Mouse (Mus musculus): ENCODE measurements at regions not wholly inside any gene's neighbourhood (a gene's known extent, or its start where the extent isn't known, plus 50 kb on each side); places are given as distances from the start of the nearest gene placed in this dataset.
A peak's percentile ranks its signal among the peaks of the same experiment; 100 is the strongest.

DNA sequence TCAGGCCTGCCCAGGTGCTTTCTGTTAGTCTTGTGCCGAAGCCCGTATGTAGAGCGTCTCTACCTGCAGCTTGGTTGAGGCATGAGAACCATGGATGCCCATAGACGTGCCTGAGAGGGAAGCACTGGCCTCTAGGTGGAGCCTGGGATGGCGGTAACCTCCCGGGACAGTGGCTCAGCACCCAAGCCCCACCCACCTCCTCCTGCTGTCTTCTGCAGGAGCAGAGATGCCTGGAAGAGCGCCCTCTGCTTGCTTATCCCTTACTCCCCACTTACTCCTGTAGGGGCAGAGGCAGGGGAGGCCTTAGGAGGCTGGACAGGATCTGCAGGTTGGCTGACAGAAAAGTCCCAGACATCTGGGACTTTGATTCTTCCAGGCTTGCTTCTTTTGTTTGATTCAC lies 92.7 kb upstream of the Zc3h12a start:
- H3K27me3 ChIP-seq (ENCODE audit: insufficient read depth, low read length): peaks cover 7% of the 10 kb centered on the region; the same call in 1 of the 2 replicates
- H3K4me3 ChIP-seq (replicated peaks; ENCODE audit: low read length): 0 out of 2 replicates have a peak overlapping the region, but pooled peaks have one; percentile 23
- no peaks in the 10 kb centered on the region for H3K36me3 ChIP-seq (ENCODE audit: insufficient read depth, low read length)
- TF ChIP-seq CTCF (conservative IDR thresholded peaks at IDR 0.05; ENCODE audit: low read length) (peak; percentile 55), NANOG (IDR thresholded peaks at IDR 0.05; ENCODE audit: borderline replicate concordance, low read length) (no peak), POU5F1 (IDR thresholded peaks at IDR 0.05; ENCODE audit: borderline replicate concordance, low read length) (no peak)
- peaks cover 10% of the 10 kb centered on the region for H3K9me3 ChIP-seq (ENCODE audit: low read length)
- peaks cover 66% of the 10 kb centered on the region for H3K4me1 ChIP-seq (replicated peaks; ENCODE audit: low read depth, low read length)

DNA sequence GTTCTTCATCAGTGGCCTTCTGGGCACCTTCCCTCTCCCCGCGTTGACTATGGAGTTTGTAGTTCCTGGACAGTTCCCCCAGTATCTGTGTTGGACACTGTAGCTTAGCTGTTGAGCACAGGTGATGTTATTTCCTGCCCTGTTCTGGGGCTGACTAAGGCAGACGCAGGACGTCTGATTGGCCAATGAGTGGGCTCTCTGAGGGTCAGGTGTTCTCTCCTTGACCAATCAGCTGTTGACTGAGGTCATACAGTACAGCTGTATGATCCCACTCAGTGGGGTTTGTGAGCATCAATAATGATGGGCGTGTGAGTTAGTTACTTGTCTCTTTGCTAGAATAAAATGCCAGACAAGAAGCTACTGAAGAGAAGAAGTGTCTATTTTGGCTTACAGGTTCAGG lies 91.6 kb upstream of the Zc3h12a start:
- no peak for TF ChIP-seq CTCF (conservative IDR thresholded peaks at IDR 0.05; ENCODE audit: low read length)
- TF ChIP-seq POU5F1 (IDR thresholded peaks at IDR 0.05; ENCODE audit: borderline replicate concordance, low read length): no peak
- TF ChIP-seq NANOG (IDR thresholded peaks at IDR 0.05; ENCODE audit: borderline replicate concordance, low read length): no peak
- peak overlapping the region; percentile 50 for H3K4me3 ChIP-seq (replicated peaks; ENCODE audit: low read length)

DNA sequence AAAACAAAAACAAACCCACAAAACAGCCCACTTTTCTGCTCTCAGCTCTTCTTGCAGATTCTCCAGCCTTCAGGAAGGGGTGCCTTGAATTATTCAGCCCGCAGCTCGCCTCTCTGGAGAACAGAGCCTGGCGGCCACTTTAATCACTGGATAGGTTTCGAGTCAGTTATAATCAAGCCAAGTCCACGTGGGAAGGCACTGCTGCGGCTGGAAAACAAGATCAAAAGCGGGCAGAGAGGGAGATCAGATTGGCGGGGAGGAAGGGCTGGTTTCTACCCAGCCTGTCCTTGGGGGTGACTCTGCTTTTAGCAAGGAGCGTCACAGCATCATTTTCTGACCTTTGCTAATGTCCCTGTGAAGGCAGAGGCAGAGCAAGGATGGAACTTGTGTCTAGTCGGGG lies 86.7 kb upstream of the Zc3h12a start:
- Histone ChIP-seq H3K36me3 (ENCODE audit: insufficient read depth, low read length) (no peaks in the 10 kb centered on the region), H3K27me3 (ENCODE audit: insufficient read depth, low read length) (peaks cover 17% of the 10 kb centered on the region), H3K9me3 (ENCODE audit: low read length) (peaks cover 10% of the 10 kb centered on the region), H3K4me1 (replicated peaks; ENCODE audit: low read depth, low read length) (peaks cover 42% of the 10 kb centered on the region), H3K4me3 (replicated peaks; ENCODE audit: low read length) (no peak overlapping the region)
- TF ChIP-seq NANOG (IDR thresholded peaks at IDR 0.05; ENCODE audit: borderline replicate concordance, low read length) (no peak), POU5F1 (IDR thresholded peaks at IDR 0.05; ENCODE audit: borderline replicate concordance, low read length) (no peak), CTCF (conservative IDR thresholded peaks at IDR 0.05; ENCODE audit: low read length) (no peak)

More for the DNA sequence above, 91.6 kb upstream of the Zc3h12a start:
- H3K36me3 ChIP-seq (ENCODE audit: insufficient read depth, low read length): no peaks in the 10 kb centered on the region
- peaks cover 55% of the 10 kb centered on the region for H3K4me1 ChIP-seq (replicated peaks; ENCODE audit: low read depth, low read length)
- peaks cover 10% of the 10 kb centered on the region for H3K9me3 ChIP-seq (ENCODE audit: low read length)
- peaks cover 7% of the 10 kb centered on the region; the same call in 1 of the 2 replicates for H3K27me3 ChIP-seq (ENCODE audit: insufficient read depth, low read length)

DNA sequence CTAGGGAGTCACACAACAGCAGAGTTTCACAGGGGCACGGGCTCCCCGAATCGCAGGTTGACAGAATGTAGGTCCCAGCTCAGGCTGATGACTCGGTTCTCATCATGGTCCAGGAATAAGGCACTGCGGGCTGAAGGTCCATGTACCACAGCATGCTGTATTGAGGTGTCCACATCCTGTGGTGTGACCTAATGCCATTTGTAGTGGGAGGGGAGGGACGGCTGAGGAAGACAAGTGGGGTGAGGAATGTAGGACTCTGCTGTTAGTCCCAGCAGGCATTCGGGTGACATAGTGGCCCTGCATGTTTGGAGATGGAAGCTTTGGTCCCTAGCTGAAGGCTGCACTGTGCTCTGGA lies 84.5 kb upstream of the Zc3h12a start:
- peaks cover 16% of the 10 kb centered on the region for H3K9me3 ChIP-seq (ENCODE audit: low read length)
- H3K4me1 ChIP-seq (replicated peaks; ENCODE audit: low read depth, low read length): peaks cover 20% of the 10 kb centered on the region
- TF ChIP-seq CTCF (conservative IDR thresholded peaks at IDR 0.05; ENCODE audit: low read length) (no peak), NANOG (IDR thresholded peaks at IDR 0.05; ENCODE audit: borderline replicate concordance, low read length) (no peak), POU5F1 (IDR thresholded peaks at IDR 0.05; ENCODE audit: borderline replicate concordance, low read length) (no peak)
- H3K4me3 ChIP-seq (replicated peaks; ENCODE audit: low read length): no peak overlapping the region
- H3K36me3 ChIP-seq (ENCODE audit: insufficient read depth, low read length): no peaks in the 10 kb centered on the region
- peaks cover 17% of the 10 kb centered on the region for H3K27me3 ChIP-seq (ENCODE audit: insufficient read depth, low read length)

DNA sequence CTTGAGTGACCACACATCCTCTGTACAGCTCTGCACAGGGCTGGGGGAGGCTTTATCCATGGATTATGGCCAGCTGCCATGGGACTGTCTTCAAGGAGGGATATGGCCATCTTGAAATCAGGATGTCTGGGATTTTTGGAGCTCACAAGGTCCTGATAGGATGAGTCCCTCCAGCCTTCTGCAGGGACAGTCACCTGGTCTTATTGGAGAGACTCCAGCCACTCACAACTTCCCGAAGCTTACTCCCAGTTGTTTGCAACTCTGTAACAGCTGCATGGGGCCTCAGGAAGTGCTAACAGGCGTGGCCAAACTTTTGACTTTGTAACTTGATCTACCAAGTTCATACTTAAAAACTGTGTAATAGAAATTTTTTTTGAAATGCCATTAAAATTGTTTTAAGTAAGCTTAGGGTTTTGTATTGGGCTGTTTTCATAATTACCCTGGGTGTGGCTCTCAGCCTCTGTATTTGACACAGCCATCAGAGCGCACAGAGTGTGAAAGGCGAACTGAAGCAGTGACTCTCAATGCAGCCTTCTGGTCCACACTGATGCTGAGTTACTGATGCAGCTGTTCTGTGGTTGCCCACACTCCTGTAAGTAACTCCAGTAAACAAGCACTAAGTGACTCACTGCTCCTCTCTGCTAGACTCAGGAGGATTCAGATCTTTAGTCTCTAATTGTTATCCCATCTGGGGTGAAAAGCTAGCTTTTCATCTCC lies 84.0 kb upstream of the Zc3h12a start:
- no peak overlapping the region for H3K4me3 ChIP-seq (replicated peaks; ENCODE audit: low read length)
- H3K9me3 ChIP-seq (ENCODE audit: low read length): peaks cover 16% of the 10 kb centered on the region
- H3K36me3 ChIP-seq (ENCODE audit: insufficient read depth, low read length): no peaks in the 10 kb centered on the region
- TF ChIP-seq NANOG (IDR thresholded peaks at IDR 0.05; ENCODE audit: borderline replicate concordance, low read length) (no peak), POU5F1 (IDR thresholded peaks at IDR 0.05; ENCODE audit: borderline replicate concordance, low read length) (no peak), CTCF (conservative IDR thresholded peaks at IDR 0.05; ENCODE audit: low read length) (no peak)
- H3K4me1 ChIP-seq (replicated peaks; ENCODE audit: low read depth, low read length): peaks cover 18% of the 10 kb centered on the region
- peaks cover 17% of the 10 kb centered on the region for H3K27me3 ChIP-seq (ENCODE audit: insufficient read depth, low read length)

DNA sequence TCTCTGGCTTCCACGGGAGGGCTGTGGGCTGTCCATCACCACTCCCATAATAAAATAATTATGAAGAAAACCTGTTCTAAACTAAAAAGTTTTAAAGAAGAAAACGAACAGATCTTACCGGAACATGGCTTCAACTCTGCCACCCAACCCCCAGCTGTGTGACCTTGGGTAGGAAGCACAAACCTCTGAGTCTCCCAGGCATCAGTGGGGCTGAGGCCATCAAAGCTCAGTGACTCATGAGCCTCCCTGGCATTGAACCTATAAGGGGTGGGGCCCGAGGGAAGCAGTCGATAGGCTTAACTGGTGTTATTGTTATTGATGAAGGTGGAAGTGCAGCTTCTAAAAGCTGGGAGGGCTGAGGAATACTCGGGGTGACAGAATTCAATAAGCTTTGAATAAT lies 83.1 kb upstream of the Zc3h12a start:
- TF ChIP-seq CTCF (conservative IDR thresholded peaks at IDR 0.05; ENCODE audit: low read length) (no peak), POU5F1 (IDR thresholded peaks at IDR 0.05; ENCODE audit: borderline replicate concordance, low read length) (no peak), NANOG (IDR thresholded peaks at IDR 0.05; ENCODE audit: borderline replicate concordance, low read length) (no peak)
- H3K27me3 ChIP-seq (ENCODE audit: insufficient read depth, low read length): peaks cover 17% of the 10 kb centered on the region
- peaks cover 18% of the 10 kb centered on the region for H3K4me1 ChIP-seq (replicated peaks; ENCODE audit: low read depth, low read length)
- H3K36me3 ChIP-seq (ENCODE audit: insufficient read depth, low read length): no peaks in the 10 kb centered on the region
- H3K9me3 ChIP-seq (ENCODE audit: low read length): peaks cover 8% of the 10 kb centered on the region; the same call in 1 of the 2 replicates
- no peak overlapping the region for H3K4me3 ChIP-seq (replicated peaks; ENCODE audit: low read length)

DNA sequence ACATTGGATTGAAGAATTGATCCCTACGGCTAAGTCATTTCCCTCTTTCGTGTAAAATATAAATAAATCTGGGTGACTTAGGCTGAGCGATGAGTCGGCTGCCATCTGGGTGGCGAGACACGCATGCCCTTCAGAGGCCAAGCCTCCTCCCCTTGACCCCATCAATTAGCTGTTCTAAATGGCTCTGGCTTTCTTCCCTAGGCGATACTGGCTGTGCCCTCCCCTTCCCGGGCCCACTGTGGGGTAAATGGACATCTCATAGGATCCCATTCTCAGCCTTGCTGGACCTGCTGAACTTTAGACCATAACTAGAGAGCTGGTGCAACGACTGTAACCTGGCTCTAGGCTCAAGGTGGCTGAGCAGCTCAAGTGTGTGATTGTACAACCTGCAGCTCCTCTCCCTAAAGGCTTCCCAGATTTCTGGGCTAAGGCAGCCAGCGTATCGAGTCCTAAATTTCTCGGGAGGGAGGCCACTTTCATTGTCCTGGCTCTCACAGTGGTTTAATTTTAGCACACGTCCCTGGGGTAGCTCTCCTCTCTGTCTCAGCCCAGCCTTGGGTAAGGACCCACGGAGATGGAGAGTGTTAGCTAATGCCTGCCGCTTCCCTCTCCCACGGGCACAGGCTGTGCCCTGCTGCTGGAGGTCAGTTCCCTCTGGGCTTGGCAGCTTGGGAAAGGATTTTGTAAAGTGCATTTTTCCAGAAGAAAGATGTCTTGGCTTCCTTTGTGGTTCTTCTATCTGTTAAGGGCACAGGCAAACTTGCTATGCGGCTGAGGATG lies 80.7 kb upstream of the Zc3h12a start:
- H3K27me3 ChIP-seq (ENCODE audit: insufficient read depth, low read length): peaks cover 14% of the 10 kb centered on the region
- no peak overlapping the region for H3K4me3 ChIP-seq (replicated peaks; ENCODE audit: low read length)
- peaks cover 6% of the 10 kb centered on the region; the same call in 1 of the 2 replicates for H3K9me3 ChIP-seq (ENCODE audit: low read length)
- no peak for TF ChIP-seq POU5F1 (IDR thresholded peaks at IDR 0.05; ENCODE audit: borderline replicate concordance, low read length)
- no peak for TF ChIP-seq CTCF (conservative IDR thresholded peaks at IDR 0.05; ENCODE audit: low read length)
- TF ChIP-seq NANOG (IDR thresholded peaks at IDR 0.05; ENCODE audit: borderline replicate concordance, low read length): no peak
- no peaks in the 10 kb centered on the region for H3K36me3 ChIP-seq (ENCODE audit: insufficient read depth, low read length)
- H3K4me1 ChIP-seq (replicated peaks; ENCODE audit: low read depth, low read length): peaks cover 31% of the 10 kb centered on the region

DNA sequence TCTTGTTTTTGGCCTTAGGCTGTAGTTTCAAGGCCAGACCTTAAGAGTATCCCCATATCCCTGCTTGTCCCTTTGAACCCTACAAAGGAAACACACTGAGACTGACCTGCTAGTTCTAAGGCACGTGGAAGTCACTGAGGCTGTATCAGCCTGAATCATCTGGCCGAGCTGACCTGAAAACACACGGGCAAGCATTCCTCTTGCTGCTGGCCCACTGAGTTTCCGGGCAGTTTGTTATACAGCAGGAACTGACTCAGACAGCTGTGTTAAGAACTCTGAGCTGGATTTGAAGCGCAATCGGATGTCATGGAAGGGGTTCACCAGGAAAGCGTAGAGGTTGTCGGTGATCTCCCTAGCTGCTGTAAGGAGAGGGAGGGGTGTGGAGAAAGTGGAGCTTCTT lies 75.9 kb upstream of the Zc3h12a start:
- TF ChIP-seq CTCF (conservative IDR thresholded peaks at IDR 0.05; ENCODE audit: low read length) (no peak), POU5F1 (IDR thresholded peaks at IDR 0.05; ENCODE audit: borderline replicate concordance, low read length) (no peak), NANOG (IDR thresholded peaks at IDR 0.05; ENCODE audit: borderline replicate concordance, low read length) (no peak)
- Histone ChIP-seq H3K9me3 (ENCODE audit: low read length) (no peaks in the 10 kb centered on the region), H3K4me3 (replicated peaks; ENCODE audit: low read length) (no peak overlapping the region), H3K27me3 (ENCODE audit: insufficient read depth, low read length) (peaks cover 15% of the 10 kb centered on the region), H3K4me1 (replicated peaks; ENCODE audit: low read depth, low read length) (peaks cover 58% of the 10 kb centered on the region), H3K36me3 (ENCODE audit: insufficient read depth, low read length) (no peaks in the 10 kb centered on the region)

Measured in E14TG2a.4 (cell line).